In genomic region chr1:43504235-43504634, GRCm38 (mm10) we compare ENCODE assay signal across 12 mouse cellular contexts. TPM values are rescaled to one million over a fixed set of nuclear protein-coding genes. Genes with fewer than 3 reads are reported as not detected.
DNase-seq lines count a peak whose midpoint lies in the region; ATAC-seq and TF ChIP-seq lines count a peak whose summit lies in the region.
"Had no signal": no experiment of that assay in that cellular context is flagged by ENCODE, and none has a peak within 500 bp of the region (broad histone marks: within the 10 kb centered on the region; RNA-seq: fewer than 3 reads in every experiment).

No protein-coding gene starts in this region.

- peaks cover 25% of the 10 kb centered on the region for H3K4me1 ChIP-seq in lung, embryonic 16.5 days (replicated peaks; ENCODE audit: control insufficient read depth, insufficient read depth, low read length)
- H3K4me1 ChIP-seq in hindbrain, embryonic 12.5 days: peaks cover 28% of the 10 kb centered on the region
- peaks cover 47% of the 10 kb centered on the region for H3K4me1 ChIP-seq in neural tube, embryonic 15.5 days

- H3K27ac ChIP-seq in lung, embryonic 16.5 days (ENCODE audit: low read length): no peak overlapping the region
- H3K27ac ChIP-seq in hindbrain, embryonic 12.5 days: peak overlapping the region; percentile 44; the same call in 1 of the 2 replicates
- H3K27ac ChIP-seq in neural tube, embryonic 15.5 days (replicated peaks): no peak overlapping the region
- H3K27ac ChIP-seq in layer of hippocampus, adult 2 months: no peak overlapping the region
- H3K27ac ChIP-seq: gastrocnemius, adult 2 months had no signal

- H3K36me3 ChIP-seq in lung, embryonic 16.5 days (ENCODE audit: control insufficient read depth, insufficient read depth, low read length): no peaks in the 10 kb centered on the region
- no peaks in the 10 kb centered on the region for H3K36me3 ChIP-seq in hindbrain, embryonic 12.5 days
- no peaks in the 10 kb centered on the region for H3K36me3 ChIP-seq in neural tube, embryonic 15.5 days

- peak; percentile 43 for ATAC-seq in lung, embryonic 16.5 days (ENCODE audit: low read depth)
- ATAC-seq in hindbrain, embryonic 12.5 days (ENCODE audit: low FRiP score): peak; percentile 82
- peak; percentile 76 for ATAC-seq in neural tube, embryonic 15.5 days (ENCODE audit: low FRiP score)
- ATAC-seq in megakaryocyte-erythroid progenitor cell, adult 5-6 weeks (replicated peaks; ENCODE audit: low FRiP score, low TSS enrichment, poor library complexity, severe bottlenecking): no peak
- no peak for ATAC-seq in frontal cortex, adult (ENCODE audit: low TSS enrichment)

- TF ChIP-seq CTCF in layer of hippocampus, adult 2 months (conservative IDR thresholded peaks at IDR 0.05): no peak

- H3K9ac ChIP-seq in lung, embryonic 16.5 days (ENCODE audit: low read length): no peak overlapping the region
- H3K9ac ChIP-seq in hindbrain, embryonic 12.5 days: no peak overlapping the region
- H3K9ac ChIP-seq in neural tube, embryonic 15.5 days (replicated peaks): no peak overlapping the region

- H3K4me2 ChIP-seq in lung, embryonic 16.5 days (ENCODE audit: low read depth, low read length): no peak overlapping the region
- no peak overlapping the region for H3K4me2 ChIP-seq in hindbrain, embryonic 12.5 days (replicated peaks)
- H3K4me2 ChIP-seq in neural tube, embryonic 15.5 days: no peak overlapping the region

- no peak overlapping the region for H3K4me3 ChIP-seq in lung, embryonic 16.5 days (ENCODE audit: low read length)
- no peak overlapping the region for H3K4me3 ChIP-seq in hindbrain, embryonic 12.5 days
- no peak overlapping the region for H3K4me3 ChIP-seq in neural tube, embryonic 15.5 days (replicated peaks)
- no peak overlapping the region for H3K4me3 ChIP-seq in layer of hippocampus, adult 2 months
- H3K4me3 ChIP-seq: gastrocnemius, adult 2 months had no signal

- WGBS in lung, embryonic 16.5 days: 28% methylated on average over 4 of the region's 4 CpGs
- 26% methylated on average over 4 of the region's 4 CpGs for whole genome bisulfite sequencing in hindbrain, embryonic 12.5 days
- 16% methylated on average over 4 of the region's 4 CpGs for WGBS in neural tube, embryonic 15.5 days

- DNase-seq in lung, postnatal 10 days: no peak
- peak; percentile 50 to 53 for DNase-seq in cerebellum, adult 18-20 months
- no peak for DNase-seq in layer of hippocampus, adult 2 months (ENCODE audit: low spot score in 2 of 2)
- DNase-seq: gastrocnemius, adult 2 months; layer of hippocampus, postnatal 36 days; lung, postnatal 14 days; thymus, postnatal 36 days had no signal

- no peaks in the 10 kb centered on the region for H3K27me3 ChIP-seq in lung, embryonic 16.5 days (ENCODE audit: control insufficient read depth, insufficient read depth, low read depth, low read length)
- H3K27me3 ChIP-seq in hindbrain, embryonic 12.5 days: no peaks in the 10 kb centered on the region
- no peaks in the 10 kb centered on the region for H3K27me3 ChIP-seq in neural tube, embryonic 15.5 days (replicated peaks)

- no peaks in the 10 kb centered on the region for H3K9me3 ChIP-seq in lung, embryonic 16.5 days (ENCODE audit: control insufficient read depth, low read length)
- no peaks in the 10 kb centered on the region for H3K9me3 ChIP-seq in hindbrain, embryonic 12.5 days (replicated peaks)
- no peaks in the 10 kb centered on the region for H3K9me3 ChIP-seq in neural tube, embryonic 15.5 days (replicated peaks)

RNA-seq across cellular contexts. Expression of gene Nck2, which starts 59.9 kb away (rescaled TPM):
- 41.6 and 43.4 TPM in 2 replicates for polyA plus RNA-seq in lung, embryonic 16.5 days (2015; fragmentation: Nextera tagmentation; extraction: Ambion mirVana)
- 53.8 and 54.4 TPM in 2 replicates for polyA plus RNA-seq in hindbrain, embryonic 12.5 days (2016; fragmentation: Nextera tagmentation; extraction: Ambion mirVana)
- polyA plus RNA-seq in neural tube, embryonic 15.5 days (2015; fragmentation: Nextera tagmentation; extraction: Ambion mirVana): 31.0 and 36.6 TPM in 2 replicates
- 19.5 and 26.8 TPM in 2 replicates for total RNA-seq in megakaryocyte-erythroid progenitor cell, adult 5-6 weeks (2014; fragmentation: Nextera tagmentation)
- total RNA-seq in megakaryocyte-erythroid progenitor cell, adult 5-6 weeks (2017): 20.2 and 32.8 TPM in 2 replicates
- 10 to 100 TPM; 55.6 to 56.3 TPM for total RNA-seq in layer of hippocampus, adult 2 months (2021)

Comparison
In these comparisons a context has a peak if more than half of its experiments do, and no peak if none do; other contexts are left out.
1. ATAC-seq: peak in lung, embryonic 16.5 days (single experiment), hindbrain, embryonic 12.5 days (single experiment) and neural tube, embryonic 15.5 days (single experiment); none in megakaryocyte-erythroid progenitor cell, adult 5-6 weeks (single experiment) and frontal cortex, adult (single experiment).
2. DNase-seq: peak in cerebellum, adult 18-20 months (2 of 2); none in lung, postnatal 10 days (single experiment) and layer of hippocampus, adult 2 months (0 of 2).